Mouse (Mus musculus) heart, embryonic 14.5 days (tissue): Measurements from ENCODE around the gene Col3a1. TPM values are rescaled to one million over a fixed set of nuclear protein-coding genes. Genes with fewer than 3 reads are reported as not detected.

ENCODE experiments used
- ATAC-seq: fragments of 200-750 bp; cut with Nextera tagmentation; 2 replicates; pipeline ENCODE4 v1.8.0; 2017; ENCODE audit warnings: low read depth, moderate TSS enrichment; ENCODE audit not compliant: insufficient number of reproducible peaks, insufficient read depth, low FRiP score
- H3K27ac ChIP-seq, 2 experiments: fragments of 200-500 bp in 1 of 2; fragments of 300-500 bp in 1 of 2; sonication (generic) in 1 of 2; replicated peaks in 1 of 2; 2 replicates each; pipeline ENCODE4 v1.5.1; 2012 to 2014; ENCODE audit warnings: low read depth in 2 of 2, low read length in 2 of 2, control low read depth in 1 of 2, mild to moderate bottlenecking in 1 of 2, mixed read lengths in 1 of 2; ENCODE audit not compliant: control insufficient read depth in 1 of 2, insufficient read depth in 1 of 2
- H3K27me3 ChIP-seq: fragments of 300-500 bp; sonication (generic); 2 replicates; pipeline ENCODE4 v1.6.1; 2014; ENCODE audit warnings: mild to moderate bottlenecking, low read length, control low read depth; ENCODE audit not compliant: control insufficient read depth, insufficient read depth
- H3K36me3 ChIP-seq: fragments of 300-500 bp; sonication (generic); 2 replicates; pipeline ENCODE4 v1.6.1; 2014; ENCODE audit warnings: mild to moderate bottlenecking, control low read depth, low read length, mixed read lengths; ENCODE audit not compliant: control insufficient read depth, insufficient read depth
- H3K4me1 ChIP-seq, 2 experiments: fragments of 200-500 bp in 1 of 2; fragments of 300-500 bp in 1 of 2; sonication (generic) in 1 of 2; 2 replicates each; pipeline ENCODE4 v1.6.1; 2012 to 2014; ENCODE audit warnings: low read length in 2 of 2, control low read depth in 1 of 2, mixed read lengths in 1 of 2; ENCODE audit not compliant: control insufficient read depth in 2 of 2, insufficient read depth in 2 of 2
- H3K4me2 ChIP-seq: fragments of 300-500 bp; sonication (generic); 2 replicates; pipeline ENCODE4 v1.6.1; 2014; ENCODE audit warnings: mild to moderate bottlenecking, low read length
- H3K4me3 ChIP-seq, 2 experiments: fragments of 200-500 bp in 1 of 2; fragments of 300-500 bp in 1 of 2; sonication (generic) in 1 of 2; 2 replicates each; pipeline ENCODE4 v1.5.1; 2012 to 2014; ENCODE audit warnings: low read length in 2 of 2, mild to moderate bottlenecking in 2 of 2, control low read depth in 1 of 2, low read depth in 1 of 2, moderate library complexity in 1 of 2; ENCODE audit not compliant: control insufficient read depth in 1 of 2, insufficient read depth in 1 of 2
- H3K9ac ChIP-seq: fragments of 300-500 bp; sonication (generic); 2 replicates; pipeline ENCODE4 v1.6.1; 2014; ENCODE audit warnings: mild to moderate bottlenecking, low read length
- H3K9me3 ChIP-seq: fragments of 300-500 bp; sonication (generic); 2 replicates; pipeline ENCODE4 v1.6.1; 2016; ENCODE audit warnings: low read length, control low read depth; ENCODE audit not compliant: control insufficient read depth
- WGBS: fragments of 180-500 bp; shearing (Covaris S2); extraction: QIAGEN DNeasy Blood & Tissue Kit; methylation state at CpG from one replicate; pipeline ENCODE4 v1.1.7; 2014; 5-methylcytosine and 5-hydroxymethylcytosine counted together
- polyA plus RNA-seq: library from polyadenylated mRNA; unstranded; fragments of >200 nt; fragmentation: Nextera tagmentation; extraction: Ambion mirVana; gene quantifications from 2 replicates; pipeline ENCODE4 v1.2.1, GENCODE M21; 2014

The Col3a1 gene
- polyA plus RNA-seq, 1 experiment from 2014 or later, result 972 TPM

GRCm38 (mm10) chr1:45355944-45356343 lies 44.6 kb downstream of the Col3a1 start:
- Histone ChIP-seq H3K36me3 (no peaks in the 10 kb centered on the region), H3K9ac (no peak overlapping the region), H3K4me2 (no peak overlapping the region), H3K27me3 (no peaks in the 10 kb centered on the region), H3K4me3 (no peak overlapping the region), H3K9me3 (no peaks in the 10 kb centered on the region), H3K27ac (0 out of 4 replicates have a peak overlapping the region, but pooled peaks of 1 of the 2 experiments have one; percentile 14), H3K4me1 (no peaks in the 10 kb centered on the region)
- ATAC-seq, result no peak
- WGBS, result 71% methylated on average over 4 of the region's 4 CpGs

DNA sequence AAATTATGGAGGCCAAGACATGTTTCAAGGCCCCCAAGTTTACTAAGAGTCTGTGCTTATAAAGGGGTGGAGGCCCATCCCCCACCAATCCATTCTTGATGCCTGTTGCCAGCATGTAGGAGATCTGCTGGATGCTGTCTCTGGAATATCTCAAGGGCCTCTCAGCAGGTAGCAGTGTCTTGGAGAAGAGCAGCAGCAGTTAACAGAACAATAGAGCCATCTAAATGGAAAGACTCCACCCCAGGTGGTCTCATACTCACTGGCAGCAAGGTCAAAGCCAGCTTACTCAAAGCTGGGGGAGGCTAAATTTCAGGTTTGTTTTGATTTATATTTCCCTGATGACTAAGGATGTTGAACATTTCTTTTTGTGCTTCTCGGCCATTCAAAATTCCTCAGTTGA lies 46.7 kb downstream of the Col3a1 start:
- 80% methylated on average over 1 of the region's 1 CpGs for WGBS
- Histone ChIP-seq H3K36me3 (no peaks in the 10 kb centered on the region), H3K4me1 (no peaks in the 10 kb centered on the region), H3K27ac (no peak overlapping the region), H3K4me2 (no peak overlapping the region), H3K9ac (no peak overlapping the region), H3K27me3 (no peaks in the 10 kb centered on the region), H3K9me3 (no peaks in the 10 kb centered on the region), H3K4me3 (no peak overlapping the region)
- no peak for ATAC-seq

DNA sequence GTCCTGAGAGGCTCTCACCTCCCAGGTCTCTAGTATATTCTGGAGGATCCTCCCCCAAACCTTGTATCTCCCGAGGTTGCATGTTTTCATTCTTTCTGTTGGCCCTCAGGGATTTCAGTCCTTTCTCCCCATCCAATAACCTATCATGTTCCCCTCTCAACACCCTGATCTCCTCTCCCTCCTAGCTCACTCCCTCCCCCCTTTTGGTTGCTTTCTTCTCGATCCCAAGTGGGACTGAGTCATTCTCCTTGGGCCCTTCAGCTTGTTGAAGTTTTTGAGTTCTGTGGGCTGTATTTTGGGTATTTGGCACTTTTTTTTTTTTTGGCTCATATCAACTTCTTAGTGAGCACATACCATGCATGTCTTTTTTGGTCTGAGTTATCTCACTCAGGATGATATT lies 47.8 kb downstream of the Col3a1 start:
- Histone ChIP-seq H3K9ac (no peak overlapping the region), H3K9me3 (no peaks in the 10 kb centered on the region), H3K27ac (no peak overlapping the region; a peak in 1 of 4 replicates), H3K4me1 (no peaks in the 10 kb centered on the region), H3K36me3 (no peaks in the 10 kb centered on the region), H3K27me3 (no peaks in the 10 kb centered on the region), H3K4me2 (no peak overlapping the region), H3K4me3 (no peak overlapping the region)
- ATAC-seq, result no peak
- 48% methylated on average over 2 of the region's 2 CpGs for WGBS

GRCm38 (mm10) chr1:45359673-45360072 lies 48.3 kb downstream of the Col3a1 start:
- Histone ChIP-seq H3K27me3 (no peaks in the 10 kb centered on the region), H3K4me1 (no peaks in the 10 kb centered on the region), H3K4me2 (no peak overlapping the region), H3K36me3 (no peaks in the 10 kb centered on the region), H3K9ac (no peak overlapping the region), H3K27ac (no peak overlapping the region), H3K4me3 (no peak overlapping the region), H3K9me3 (no peaks in the 10 kb centered on the region)
- 90% methylated on average over 2 of the region's 2 CpGs for WGBS
- no peak for ATAC-seq

DNA sequence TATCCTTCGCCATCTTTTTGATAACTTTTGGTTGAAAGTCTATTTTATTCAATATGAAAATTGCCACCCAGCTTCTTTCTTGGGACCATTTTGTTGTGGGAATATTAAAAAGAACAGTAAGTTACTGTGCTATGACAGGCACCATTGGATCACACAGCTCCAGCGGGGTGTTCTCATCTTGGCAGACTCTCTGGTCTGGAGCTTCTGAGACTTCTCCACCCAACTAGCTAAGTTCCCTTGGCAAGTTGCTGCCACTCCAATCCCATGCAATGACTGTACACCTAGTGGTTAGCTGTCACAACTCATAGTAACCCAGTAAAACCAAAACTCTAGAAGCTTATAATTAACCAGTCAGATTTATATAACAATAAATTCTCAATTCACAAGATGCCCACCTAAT lies 51.9 kb downstream of the Col3a1 start:
- no peak overlapping the region for H3K4me2 ChIP-seq
- no peaks in the 10 kb centered on the region for H3K9me3 ChIP-seq
- no peak for ATAC-seq
- 86% methylated on average over 2 of the region's 2 CpGs for WGBS
- H3K27me3 ChIP-seq, result no peaks in the 10 kb centered on the region
- no peak overlapping the region for H3K9ac ChIP-seq
- H3K4me1 ChIP-seq, result no peaks in the 10 kb centered on the region
- H3K27ac ChIP-seq, result no peak overlapping the region
- no peak overlapping the region for H3K4me3 ChIP-seq
- peaks cover 8% of the 10 kb centered on the region; the same call in 1 of the 2 replicates for H3K36me3 ChIP-seq

GRCm38 (mm10) chr1:45365427-45365826 lies 54.1 kb downstream of the Col3a1 start:
- Histone ChIP-seq H3K27me3 (no peaks in the 10 kb centered on the region), H3K9ac (no peak overlapping the region), H3K27ac (no peak overlapping the region), H3K4me2 (no peak overlapping the region), H3K4me3 (no peak overlapping the region), H3K9me3 (peaks cover 7% of the 10 kb centered on the region; the same call in 1 of the 2 replicates), H3K36me3 (peaks cover 8% of the 10 kb centered on the region; the same call in 1 of the 2 replicates), H3K4me1 (no peaks in the 10 kb centered on the region)
- no peak for ATAC-seq
- 57% methylated on average over 1 of the region's 1 CpGs for WGBS

- ATAC-seq, result no peak
- Histone ChIP-seq H3K4me1 (no peaks in the 10 kb centered on the region), H3K36me3 (peaks cover 39% of the 10 kb centered on the region), H3K9me3 (no peaks in the 10 kb centered on the region), H3K9ac (no peak overlapping the region), H3K4me3 (no peak overlapping the region), H3K4me2 (no peak overlapping the region), H3K27me3 (no peaks in the 10 kb centered on the region), H3K27ac (no peak overlapping the region; a peak in 1 of 4 replicates)
- WGBS, result 64% methylated on average over 7 of the region's 7 CpGs
These were observed 68.8 kb downstream of the Col3a1 start for GRCm38 (mm10) chr1:45379992-45380690.

GRCm38 (mm10) chr1:45381866-45382265 lies 70.5 kb downstream of the Col3a1 start:
- Histone ChIP-seq H3K36me3 (peaks cover 35% of the 10 kb centered on the region), H3K9me3 (no peaks in the 10 kb centered on the region), H3K27ac (no peak overlapping the region), H3K4me3 (no peak overlapping the region), H3K4me2 (no peak overlapping the region), H3K4me1 (no peaks in the 10 kb centered on the region), H3K9ac (no peak overlapping the region), H3K27me3 (no peaks in the 10 kb centered on the region)
- no peak for ATAC-seq
- WGBS, result 82% methylated on average over 2 of the region's 2 CpGs
